Mouse (Mus musculus) heart, adult 2 months (tissue): ENCODE measurements at regions not wholly inside any gene's neighbourhood (a gene's known extent, or its start where the extent isn't known, plus 50 kb on each side); places are given as distances from the start of the nearest gene placed in this dataset.

Experiments
- CTCF ChIP-seq: fragments of 200-600 bp; IDR thresholded peaks from 2 replicates; pipeline ENCODE4 v1.8.1; 2022; ENCODE audit warnings: antibody characterized with exemption, mild to moderate bottlenecking, moderate library complexity
- EP300 ChIP-seq: fragments of 200-500 bp; IDR thresholded peaks from 2 replicates; pipeline ENCODE4 v1.6.1; 2011; ENCODE audit warnings: low read depth, low read length, control low read depth; ENCODE audit not compliant: insufficient read depth
- POLR2A ChIP-seq: fragments of 200-500 bp; IDR thresholded peaks from 2 replicates; pipeline ENCODE4 v1.6.1; 2011; ENCODE audit warnings: mild to moderate bottlenecking, low read depth, low read length, control low read depth; ENCODE audit not compliant: insufficient read depth

GRCm38 (mm10) chr9:61682316-61682715 lies 232.0 kb downstream of the Rplp1 start:
- TF ChIP-seq POLR2A (no peak), CTCF (no peak), EP300 (no peak)
